Mouse (Mus musculus): ENCODE results near the gene Fetub. TPM values are rescaled to one million over a fixed set of nuclear protein-coding genes. Genes with fewer than 3 reads are reported as not detected.
"Not testable (repeated sequence)": the region's sequence is repeated elsewhere in the genome, so short reads cannot be mapped to it uniquely, and the experiment has no call there.

The Fetub gene
- polyA plus RNA-seq, 1 experiment, result not detected

DNA sequence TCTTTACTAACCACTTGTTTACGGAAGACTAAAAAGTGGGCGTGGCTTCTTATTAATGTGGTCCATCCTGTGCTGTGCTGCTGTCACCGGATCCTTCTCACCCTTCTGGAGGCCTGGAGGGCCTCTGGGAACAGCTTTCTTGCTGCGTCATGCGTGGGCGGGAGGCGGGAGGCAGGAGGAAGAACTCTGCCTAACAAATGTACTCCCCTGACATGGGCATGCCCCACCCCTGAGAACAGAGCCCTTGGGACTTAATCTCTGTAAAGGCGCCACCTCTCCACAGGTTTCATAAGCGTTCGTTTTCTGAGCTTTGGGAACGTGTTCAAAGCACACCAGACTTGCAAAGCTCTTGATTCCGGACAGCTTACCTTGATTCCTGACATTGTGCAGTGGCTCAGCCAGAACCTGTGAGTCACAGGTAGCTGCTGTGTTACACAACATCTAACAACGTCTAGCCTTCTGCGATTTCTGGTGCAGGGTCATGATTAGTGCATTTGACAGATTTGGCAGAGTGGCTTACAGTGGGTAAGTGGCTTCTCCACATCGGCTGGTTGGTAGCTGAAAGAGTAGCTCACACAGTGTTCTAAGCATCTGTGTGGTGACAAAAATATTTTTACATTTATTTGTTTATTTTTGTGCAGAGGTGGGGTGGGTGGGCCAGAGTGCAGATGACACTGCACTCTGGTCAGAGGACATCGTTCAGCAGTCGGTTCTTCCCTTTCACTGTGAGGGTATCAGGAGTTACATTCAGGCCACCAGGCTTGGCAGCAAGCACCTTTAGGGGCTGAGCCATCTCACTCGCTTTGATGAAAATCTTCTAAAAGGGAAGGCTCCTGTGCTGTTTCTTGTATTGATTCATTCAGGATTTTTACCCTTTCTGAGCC is 2.1 kb downstream of the Fetub start:
- 61% methylated on average over 18 of the region's 18 CpGs for WGBS
- no peak overlapping the region for H3K4me3 ChIP-seq (ENCODE audit: insufficient read depth, low read depth, low read length)
- TF ChIP-seq CTCF (IDR thresholded peaks at IDR 0.05; ENCODE audit: insufficient read depth, low read depth, low read length) (no peak), POLR2A (IDR thresholded peaks at IDR 0.05; ENCODE audit: insufficient read depth, low read depth, low read length) (no peak)
- H3K4me1 ChIP-seq (ENCODE audit: control insufficient read depth, insufficient read depth, low read length), result peaks cover 9% of the 10 kb centered on the region; the same call in 1 of the 2 replicates
- no peak overlapping the region for H3K27ac ChIP-seq (ENCODE audit: insufficient read depth, low read depth, low read length)

DNA sequence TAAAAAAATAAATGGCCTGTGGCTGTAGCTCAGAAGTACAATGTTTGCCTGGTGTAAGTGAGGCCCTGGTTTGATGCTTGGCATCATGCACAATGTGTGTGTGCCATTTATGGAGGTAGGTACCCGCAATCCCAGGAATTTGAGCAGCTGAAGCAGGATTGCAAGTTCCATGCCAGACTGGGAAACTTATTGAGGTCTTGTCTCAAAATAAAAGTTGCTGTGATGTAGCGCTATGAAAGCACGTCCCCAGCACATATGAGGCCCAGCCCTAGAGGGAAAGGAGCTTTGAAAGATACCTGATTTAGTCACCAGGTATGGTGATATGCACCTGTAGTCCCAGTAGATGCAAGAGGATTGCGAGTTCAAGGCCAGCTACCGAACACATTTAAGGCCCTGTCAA is 3.6 kb downstream of the Fetub start:
- WGBS, result 96% methylated on average over 5 of the region's 5 CpGs
- no peak overlapping the region for H3K27ac ChIP-seq (ENCODE audit: insufficient read depth, low read depth, low read length)
- H3K4me3 ChIP-seq (ENCODE audit: insufficient read depth, low read depth, low read length), result no peak overlapping the region
- no peak for TF ChIP-seq POLR2A (IDR thresholded peaks at IDR 0.05; ENCODE audit: insufficient read depth, low read depth, low read length)
- no peak for TF ChIP-seq CTCF (IDR thresholded peaks at IDR 0.05; ENCODE audit: insufficient read depth, low read depth, low read length)
- H3K4me1 ChIP-seq (ENCODE audit: control insufficient read depth, insufficient read depth, low read length), result peaks cover 9% of the 10 kb centered on the region; the same call in 1 of the 2 replicates

DNA sequence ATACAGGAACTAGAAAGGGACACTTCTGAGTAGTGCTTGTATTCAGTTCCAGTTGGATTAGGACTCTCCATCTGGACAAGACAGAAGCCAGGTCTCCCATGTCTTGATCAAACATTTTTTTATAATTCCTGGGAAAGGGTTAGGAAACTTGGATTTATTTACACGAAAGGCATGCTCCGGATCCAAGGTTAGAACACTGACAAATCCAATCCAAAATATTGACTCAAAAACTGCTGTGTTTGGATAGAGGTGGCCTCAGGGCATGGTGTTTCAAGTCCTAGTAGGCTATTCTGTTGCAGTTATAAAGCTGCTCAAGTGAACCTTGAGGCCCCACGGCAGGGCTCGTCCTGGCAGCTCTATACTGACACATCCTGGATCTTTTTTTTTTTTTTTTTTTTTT is 4.3 kb downstream of the Fetub start:
- no peak for TF ChIP-seq CTCF (IDR thresholded peaks at IDR 0.05; ENCODE audit: insufficient read depth, low read depth, low read length)
- no peak for TF ChIP-seq POLR2A (IDR thresholded peaks at IDR 0.05; ENCODE audit: insufficient read depth, low read depth, low read length)
- peaks cover 9% of the 10 kb centered on the region; the same call in 1 of the 2 replicates for H3K4me1 ChIP-seq (ENCODE audit: control insufficient read depth, insufficient read depth, low read length)
- no peak overlapping the region for H3K27ac ChIP-seq (ENCODE audit: insufficient read depth, low read depth, low read length)
- no peak overlapping the region for H3K4me3 ChIP-seq (ENCODE audit: insufficient read depth, low read depth, low read length)
- 87% methylated on average over 4 of the region's 4 CpGs for WGBS

DNA sequence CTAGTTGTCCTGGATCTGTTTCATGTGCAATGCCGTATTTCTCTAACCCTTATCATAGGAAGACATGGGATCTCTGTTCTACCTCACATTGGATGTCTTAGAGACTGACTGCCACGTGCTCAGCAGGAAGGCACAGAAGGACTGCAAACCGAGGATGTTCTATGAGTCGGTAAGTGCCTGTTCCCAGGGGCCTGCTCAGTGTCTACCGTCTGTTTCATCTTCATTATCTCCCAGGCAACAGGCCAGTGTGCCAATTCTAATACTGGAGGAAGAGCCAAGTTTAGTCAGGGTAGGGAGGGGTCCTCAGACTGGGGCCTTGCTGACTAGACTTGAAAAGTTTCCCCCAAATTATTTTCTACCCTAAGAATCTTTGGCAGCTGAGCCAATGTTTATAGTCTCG is 11.4 kb downstream of the Fetub start:
- Histone ChIP-seq H3K4me3 (ENCODE audit: insufficient read depth, low read depth, low read length) (no peak overlapping the region), H3K4me1 (ENCODE audit: control insufficient read depth, insufficient read depth, low read length) (no peaks in the 10 kb centered on the region), H3K27ac (ENCODE audit: insufficient read depth, low read depth, low read length) (no peak overlapping the region)
- TF ChIP-seq CTCF (IDR thresholded peaks at IDR 0.05; ENCODE audit: insufficient read depth, low read depth, low read length) (no peak), POLR2A (IDR thresholded peaks at IDR 0.05; ENCODE audit: insufficient read depth, low read depth, low read length) (no peak)
- 43% methylated on average over 6 of the region's 6 CpGs for whole genome bisulfite sequencing

DNA sequence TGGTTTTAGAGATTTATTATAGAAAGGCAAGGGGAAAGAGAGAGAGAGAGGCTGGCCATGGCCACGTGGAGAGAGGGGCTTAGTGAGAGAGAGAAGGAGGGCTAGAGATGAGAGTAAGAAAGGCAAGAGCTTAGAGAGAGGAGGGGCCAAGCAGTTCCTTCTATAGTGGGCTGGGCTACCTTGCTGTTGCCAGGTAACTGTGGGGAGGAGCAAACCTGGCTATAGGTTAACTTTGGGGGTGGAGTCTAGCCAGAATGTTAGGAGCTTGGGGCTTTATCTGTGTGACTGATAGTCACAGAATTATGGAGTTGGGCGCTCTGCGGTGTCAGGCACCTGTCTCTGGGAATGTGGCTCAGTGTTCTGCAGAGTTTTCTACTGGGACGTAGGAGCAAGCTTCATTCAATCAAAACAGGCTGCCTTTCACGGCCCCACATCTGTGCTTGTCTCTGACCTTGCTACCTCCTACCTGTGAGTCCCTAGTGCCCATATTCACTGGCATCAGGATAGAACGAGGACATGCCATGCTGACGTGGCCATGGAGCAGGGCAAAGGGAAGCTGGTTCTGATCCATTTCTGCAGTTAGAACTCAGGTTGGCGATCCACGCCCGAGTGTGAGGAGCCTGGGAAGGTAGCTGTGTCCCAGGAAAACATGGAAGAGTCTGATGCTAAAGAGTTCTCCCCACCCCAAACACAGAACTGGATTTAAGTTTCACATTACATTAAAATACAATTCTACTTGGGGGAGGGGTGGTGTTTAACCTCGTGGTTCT is 13.5 kb downstream of the Fetub start:
- WGBS, result 90% methylated on average over 11 of the region's 11 CpGs
- no peak overlapping the region for H3K27ac ChIP-seq (ENCODE audit: insufficient read depth, low read depth, low read length)
- TF ChIP-seq POLR2A (IDR thresholded peaks at IDR 0.05; ENCODE audit: insufficient read depth, low read depth, low read length) (no peak), CTCF (IDR thresholded peaks at IDR 0.05; ENCODE audit: insufficient read depth, low read depth, low read length) (no peak)
- H3K4me3 ChIP-seq (ENCODE audit: insufficient read depth, low read depth, low read length), result no peak overlapping the region
- H3K4me1 ChIP-seq (ENCODE audit: control insufficient read depth, insufficient read depth, low read length), result no peaks in the 10 kb centered on the region

DNA sequence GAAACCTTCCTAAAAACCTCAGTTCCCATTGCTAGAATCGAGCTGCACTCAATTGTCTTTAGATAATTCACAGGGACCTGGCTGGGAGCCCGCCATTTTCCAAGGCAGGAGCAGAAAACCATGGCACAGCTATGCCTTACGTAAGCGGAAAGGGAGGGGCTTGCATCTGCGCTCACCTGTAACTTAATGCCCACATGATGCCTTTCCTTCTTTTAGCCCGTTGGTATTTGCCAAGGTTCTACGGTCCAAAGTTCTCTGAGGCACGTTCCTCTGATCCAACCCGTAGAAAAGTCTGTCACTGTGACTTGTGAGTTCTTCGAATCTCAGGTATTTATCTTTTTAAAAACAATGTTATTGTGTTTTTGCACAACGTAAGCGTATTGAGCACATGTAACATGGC is 19.5 kb downstream of the Fetub start:
- WGBS, result 89% methylated on average over 12 of the region's 12 CpGs
- H3K4me1 ChIP-seq (ENCODE audit: control insufficient read depth, insufficient read depth, low read length), result no peaks in the 10 kb centered on the region
- H3K27ac ChIP-seq (ENCODE audit: insufficient read depth, low read depth, low read length), result no peak overlapping the region
- no peak for TF ChIP-seq POLR2A (IDR thresholded peaks at IDR 0.05; ENCODE audit: insufficient read depth, low read depth, low read length)
- H3K4me3 ChIP-seq (ENCODE audit: insufficient read depth, low read depth, low read length), result no peak overlapping the region

DNA sequence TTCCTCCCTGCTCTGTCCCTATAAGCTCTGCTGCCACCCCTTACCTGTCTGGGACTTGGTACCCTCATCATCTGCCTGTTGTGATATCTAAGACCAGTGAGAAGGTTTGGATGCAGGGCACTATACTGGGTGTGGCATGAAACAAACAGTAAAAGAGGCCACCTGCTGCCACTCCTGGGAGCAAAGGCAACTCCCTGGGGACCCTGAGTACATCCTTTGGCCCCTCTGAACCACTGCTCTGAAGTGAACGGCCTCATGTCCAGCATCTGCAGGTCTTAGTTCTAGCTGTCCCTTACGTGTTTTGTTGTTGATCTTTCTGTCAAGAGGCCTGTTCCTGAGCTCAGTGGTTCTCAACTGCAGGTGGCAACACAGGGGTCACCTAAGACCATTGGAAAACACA is 20.4 kb downstream of the Fetub start:
- Histone ChIP-seq H3K4me3 (ENCODE audit: insufficient read depth, low read depth, low read length) (no peak overlapping the region), H3K27ac (ENCODE audit: insufficient read depth, low read depth, low read length) (no peak overlapping the region), H3K4me1 (ENCODE audit: control insufficient read depth, insufficient read depth, low read length) (no peaks in the 10 kb centered on the region)
- TF ChIP-seq CTCF (IDR thresholded peaks at IDR 0.05; ENCODE audit: insufficient read depth, low read depth, low read length) (no peak), POLR2A (IDR thresholded peaks at IDR 0.05; ENCODE audit: insufficient read depth, low read depth, low read length) (no peak)
- WGBS, result 78% methylated on average over 2 of the region's 2 CpGs

DNA sequence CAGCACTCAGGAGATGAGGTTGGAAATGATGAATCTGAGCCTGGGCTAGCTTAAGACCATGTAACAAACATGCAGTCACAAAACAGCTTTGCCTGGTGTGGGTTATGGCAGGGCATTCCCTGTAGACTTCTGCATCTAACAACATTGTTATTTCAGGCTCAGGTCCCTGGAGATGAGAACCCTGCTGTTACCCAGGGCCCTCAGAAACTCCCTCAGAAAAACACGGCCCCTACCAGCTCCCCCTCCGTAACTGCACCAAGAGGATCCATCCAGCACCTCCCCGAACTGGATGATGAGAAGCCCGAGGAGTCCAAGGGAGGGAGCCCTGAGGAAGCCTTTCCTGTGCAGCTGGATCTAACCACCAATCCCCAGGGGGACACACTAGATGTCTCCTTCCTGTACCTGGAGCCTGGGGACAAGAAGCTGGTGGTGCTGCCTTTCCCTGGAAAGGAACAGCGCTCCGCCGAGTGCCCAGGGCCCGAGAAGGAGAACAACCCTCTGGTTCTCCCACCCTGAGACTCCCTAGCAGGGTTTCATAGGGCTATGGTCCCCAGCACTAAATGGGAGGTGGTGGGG is 21.1 kb downstream of the Fetub start:
- 84% methylated on average over 8 of the region's 8 CpGs for WGBS
- Histone ChIP-seq H3K4me3 (ENCODE audit: insufficient read depth, low read depth, low read length) (no peak overlapping the region), H3K27ac (ENCODE audit: insufficient read depth, low read depth, low read length) (no peak overlapping the region), H3K4me1 (ENCODE audit: control insufficient read depth, insufficient read depth, low read length) (no peaks in the 10 kb centered on the region)
- TF ChIP-seq POLR2A (IDR thresholded peaks at IDR 0.05; ENCODE audit: insufficient read depth, low read depth, low read length) (no peak), CTCF (IDR thresholded peaks at IDR 0.05; ENCODE audit: insufficient read depth, low read depth, low read length) (no peak)

DNA sequence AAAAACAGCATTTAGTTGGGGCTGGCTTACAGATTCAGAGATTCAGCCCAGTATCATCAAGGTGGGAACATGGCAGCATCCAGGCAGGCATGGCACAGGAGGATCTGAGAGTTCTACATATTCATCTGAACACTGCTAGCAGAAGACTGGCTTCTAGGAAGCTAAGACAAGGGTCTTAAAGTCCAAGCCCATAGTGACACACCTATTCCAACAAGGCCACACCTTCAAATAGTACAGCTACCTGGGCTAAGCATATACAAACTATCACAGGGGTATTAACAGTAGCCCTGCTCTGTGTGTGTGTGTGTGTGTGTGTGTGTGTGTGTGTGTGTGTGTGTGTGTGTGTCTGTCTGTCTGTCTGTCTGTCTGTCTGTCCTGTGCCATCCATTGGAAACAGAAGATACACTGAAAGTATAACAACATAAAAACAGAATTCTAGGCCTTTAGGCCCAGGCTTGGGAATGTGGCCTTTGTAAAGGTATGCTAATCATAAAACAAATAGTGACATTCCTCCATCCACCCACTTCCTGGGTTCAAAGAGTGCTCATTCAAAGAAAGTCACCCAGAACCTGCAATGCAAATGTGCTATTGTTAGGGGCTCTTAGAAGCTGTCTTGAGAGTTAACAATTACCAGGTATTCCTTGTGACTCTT is 23.8 kb downstream of the Fetub start:
- H3K4me1 ChIP-seq (ENCODE audit: control insufficient read depth, insufficient read depth, low read length); H3K27ac ChIP-seq (ENCODE audit: insufficient read depth, low read depth, low read length); H3K4me3 ChIP-seq (ENCODE audit: insufficient read depth, low read depth, low read length): not testable (repeated sequence)
